Mouse (Mus musculus): ENCODE measurements at regions not wholly inside any gene's neighbourhood (a gene's known extent, or its start where the extent isn't known, plus 50 kb on each side); places are given as distances from the start of the nearest gene placed in this dataset.

DNA sequence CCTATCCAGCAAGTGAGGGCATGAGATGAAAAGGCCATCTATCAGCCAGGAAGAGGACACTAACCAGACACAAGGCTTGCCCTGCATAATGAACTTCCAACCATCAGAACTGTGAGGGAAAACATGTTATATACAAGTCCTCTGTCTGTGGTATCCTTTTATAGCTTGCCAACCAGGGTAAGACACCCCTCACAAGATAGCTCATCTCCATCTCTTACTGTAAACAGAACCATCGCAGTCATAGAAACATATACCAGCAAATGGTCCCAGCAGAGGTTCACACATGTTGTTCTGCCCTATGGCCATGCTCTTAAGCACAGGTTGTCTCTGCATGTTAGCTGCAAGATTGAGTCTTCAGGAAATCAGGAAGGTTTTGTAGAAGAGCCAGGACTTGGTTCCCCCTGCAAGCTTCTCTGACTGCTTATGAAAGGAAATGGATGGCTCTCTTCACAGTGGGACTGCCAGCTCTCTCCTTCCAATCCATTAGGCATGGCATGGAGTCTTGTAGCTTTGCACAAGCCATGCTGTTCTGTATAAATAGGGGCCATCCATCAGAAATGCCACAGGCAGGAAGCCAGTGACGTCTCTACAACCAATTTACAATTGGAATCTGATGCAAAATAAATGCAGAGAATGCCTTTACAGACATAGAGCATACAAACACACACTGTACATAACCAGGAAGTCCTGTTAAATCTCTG lies 1514.0 kb upstream of the Lrrc6 start:
- no peak for DNase-seq (ENCODE audit: low spot score)
- H3K4me3 ChIP-seq (ENCODE audit: low read depth, low read length), result no peak overlapping the region
- H3K9ac ChIP-seq (replicated peaks; ENCODE audit: low read length), result no peak overlapping the region
- no peak overlapping the region for H3K4me2 ChIP-seq (ENCODE audit: low read depth, low read length)
- no peak overlapping the region for H3K27ac ChIP-seq (replicated peaks; ENCODE audit: low read depth, low read length)
- no peak for ATAC-seq (replicated peaks; ENCODE audit: insufficient number of reproducible peaks, low FRiP score, low TSS enrichment, low read depth)
- H3K4me1 ChIP-seq (ENCODE audit: control insufficient read depth, insufficient read depth, low read length), result no peaks in the 10 kb centered on the region
- no peaks in the 10 kb centered on the region for H3K36me3 ChIP-seq (replicated peaks; ENCODE audit: control insufficient read depth, insufficient read depth, low read depth, low read length)
- no peaks in the 10 kb centered on the region for H3K9me3 ChIP-seq (replicated peaks; ENCODE audit: control insufficient read depth, low read length)
- 68% methylated on average over 2 of the region's 2 CpGs for WGBS
- no peaks in the 10 kb centered on the region for H3K27me3 ChIP-seq (ENCODE audit: control insufficient read depth, insufficient read depth, low read length)

DNA sequence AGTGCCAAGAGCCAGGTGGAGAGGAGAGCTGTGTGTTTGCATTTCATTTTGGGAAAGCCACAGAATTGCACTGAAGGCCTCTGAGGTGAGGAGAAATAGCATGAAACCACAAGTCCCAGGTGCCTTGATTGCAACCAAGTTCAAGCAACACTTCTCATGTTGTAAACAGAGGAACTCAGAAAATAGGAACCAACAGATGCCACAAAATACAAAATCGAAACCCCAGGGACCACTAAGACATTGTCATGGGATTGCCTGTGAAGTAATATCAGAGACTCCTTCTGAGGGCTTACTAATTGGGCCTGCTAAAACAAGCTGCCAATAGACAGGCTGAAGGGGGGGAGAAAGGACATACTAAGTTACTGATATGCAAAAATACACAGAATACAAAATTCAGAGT lies 1510.5 kb upstream of the Lrrc6 start:
- H3K36me3 ChIP-seq (replicated peaks; ENCODE audit: control insufficient read depth, insufficient read depth, low read depth, low read length), result no peaks in the 10 kb centered on the region
- H3K4me1 ChIP-seq (ENCODE audit: control insufficient read depth, insufficient read depth, low read length), result no peaks in the 10 kb centered on the region
- H3K27ac ChIP-seq (replicated peaks; ENCODE audit: low read depth, low read length), result no peak overlapping the region
- no peak overlapping the region for H3K4me3 ChIP-seq (ENCODE audit: low read depth, low read length)
- no peak overlapping the region for H3K4me2 ChIP-seq (ENCODE audit: low read depth, low read length)
- no peaks in the 10 kb centered on the region for H3K27me3 ChIP-seq (ENCODE audit: control insufficient read depth, insufficient read depth, low read length)
- 86% methylated on average over 1 of the region's 1 CpGs for WGBS
- no peak overlapping the region for H3K9ac ChIP-seq (replicated peaks; ENCODE audit: low read length)
- DNase-seq (ENCODE audit: low spot score) (no peak), ATAC-seq (replicated peaks; ENCODE audit: insufficient number of reproducible peaks, low FRiP score, low TSS enrichment, low read depth) (no peak)
- H3K9me3 ChIP-seq (replicated peaks; ENCODE audit: control insufficient read depth, low read length), result no peaks in the 10 kb centered on the region

DNA sequence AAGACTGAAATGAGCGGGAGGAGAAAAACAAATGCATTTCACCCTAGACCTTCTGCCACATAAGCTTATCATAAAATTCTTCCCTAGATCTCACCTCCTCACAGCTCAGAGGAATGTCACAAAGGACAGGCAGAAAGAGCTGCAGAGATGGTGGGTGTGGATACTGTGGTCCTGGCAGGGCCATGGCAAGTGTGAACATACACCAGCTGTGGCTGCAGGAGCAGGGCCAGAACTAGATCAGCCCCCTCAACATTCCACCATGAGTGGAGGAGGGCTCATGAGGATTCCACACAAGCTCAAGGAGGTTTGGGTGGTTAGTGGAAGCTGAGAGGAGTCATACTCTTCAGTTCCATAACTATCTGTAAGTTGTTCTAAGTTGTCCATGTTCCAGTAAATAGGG lies 1509.5 kb upstream of the Lrrc6 start:
- 92% methylated on average over 1 of the region's 1 CpGs for WGBS
- H3K4me2 ChIP-seq (ENCODE audit: low read depth, low read length), result no peak overlapping the region
- H3K9me3 ChIP-seq (replicated peaks; ENCODE audit: control insufficient read depth, low read length), result no peaks in the 10 kb centered on the region
- H3K4me3 ChIP-seq (ENCODE audit: low read depth, low read length), result no peak overlapping the region
- DNase-seq (ENCODE audit: low spot score) (no peak), ATAC-seq (replicated peaks; ENCODE audit: insufficient number of reproducible peaks, low FRiP score, low TSS enrichment, low read depth) (no peak)
- no peak overlapping the region for H3K27ac ChIP-seq (replicated peaks; ENCODE audit: low read depth, low read length)
- no peaks in the 10 kb centered on the region for H3K36me3 ChIP-seq (replicated peaks; ENCODE audit: control insufficient read depth, insufficient read depth, low read depth, low read length)
- no peak overlapping the region for H3K9ac ChIP-seq (replicated peaks; ENCODE audit: low read length)
- no peaks in the 10 kb centered on the region for H3K4me1 ChIP-seq (ENCODE audit: control insufficient read depth, insufficient read depth, low read length)
- H3K27me3 ChIP-seq (ENCODE audit: control insufficient read depth, insufficient read depth, low read length), result no peaks in the 10 kb centered on the region

DNA sequence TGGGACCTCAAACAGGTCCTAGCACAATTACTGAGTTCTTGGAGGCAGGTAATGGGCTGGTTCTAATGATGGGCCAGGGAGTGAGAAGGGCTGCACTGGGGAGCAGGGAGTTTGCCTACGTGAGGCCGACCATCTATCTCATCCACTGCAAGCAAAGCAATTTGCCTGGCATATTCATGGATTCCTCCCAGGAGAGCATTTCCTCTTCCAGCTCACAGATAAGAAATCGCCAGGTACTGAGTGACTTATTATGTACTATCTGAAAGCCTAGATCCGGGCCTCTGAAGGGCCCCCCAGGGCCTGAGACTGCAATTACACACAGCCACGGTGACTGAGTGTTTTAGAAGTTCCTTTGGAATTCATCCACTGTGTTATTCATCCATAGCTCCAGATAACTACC lies 1504.1 kb upstream of the Lrrc6 start:
- 68% methylated on average over 5 of the region's 5 CpGs for WGBS
- Histone ChIP-seq H3K9me3 (replicated peaks; ENCODE audit: control insufficient read depth, low read length) (no peaks in the 10 kb centered on the region), H3K9ac (replicated peaks; ENCODE audit: low read length) (no peak overlapping the region), H3K4me1 (ENCODE audit: control insufficient read depth, insufficient read depth, low read length) (no peaks in the 10 kb centered on the region), H3K4me3 (ENCODE audit: low read depth, low read length) (no peak overlapping the region), H3K4me2 (ENCODE audit: low read depth, low read length) (no peak overlapping the region), H3K36me3 (replicated peaks; ENCODE audit: control insufficient read depth, insufficient read depth, low read depth, low read length) (no peaks in the 10 kb centered on the region), H3K27ac (replicated peaks; ENCODE audit: low read depth, low read length) (no peak overlapping the region), H3K27me3 (ENCODE audit: control insufficient read depth, insufficient read depth, low read length) (no peaks in the 10 kb centered on the region)
- DNase-seq (ENCODE audit: low spot score) (no peak), ATAC-seq (replicated peaks; ENCODE audit: insufficient number of reproducible peaks, low FRiP score, low TSS enrichment, low read depth) (no peak)

DNA sequence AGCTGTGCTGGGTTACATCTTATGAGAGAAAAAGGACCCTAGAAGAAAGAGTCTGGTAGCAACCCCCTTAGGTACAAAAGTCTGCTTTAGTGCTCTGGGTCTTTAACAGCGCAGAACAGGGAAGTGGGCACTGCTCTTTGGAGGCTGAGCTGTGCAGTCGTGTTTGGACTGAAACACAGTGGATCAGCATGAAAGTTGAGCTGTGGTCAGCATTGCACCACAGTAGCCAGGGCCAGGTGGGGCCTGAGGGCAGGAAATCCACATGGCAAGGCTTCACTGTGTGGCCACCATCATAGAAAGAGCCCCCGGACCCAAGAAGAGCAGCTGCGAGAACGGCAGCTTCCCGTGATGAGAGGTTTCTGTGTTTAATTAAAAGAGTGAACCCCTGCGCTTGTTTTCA lies 1495.8 kb upstream of the Lrrc6 start:
- H3K27me3 ChIP-seq (ENCODE audit: control insufficient read depth, insufficient read depth, low read length), result no peaks in the 10 kb centered on the region
- H3K9ac ChIP-seq (replicated peaks; ENCODE audit: low read length), result no peak overlapping the region
- ATAC-seq (replicated peaks; ENCODE audit: insufficient number of reproducible peaks, low FRiP score, low TSS enrichment, low read depth) (no peak), DNase-seq (ENCODE audit: low spot score) (peak; percentile 2)
- 50% methylated on average over 7 of the region's 7 CpGs for WGBS
- no peaks in the 10 kb centered on the region for H3K36me3 ChIP-seq (replicated peaks; ENCODE audit: control insufficient read depth, insufficient read depth, low read depth, low read length)
- no peaks in the 10 kb centered on the region for H3K9me3 ChIP-seq (replicated peaks; ENCODE audit: control insufficient read depth, low read length)
- H3K4me2 ChIP-seq (ENCODE audit: low read depth, low read length), result no peak overlapping the region
- no peaks in the 10 kb centered on the region; the same call in 1 of the 2 replicates for H3K4me1 ChIP-seq (ENCODE audit: control insufficient read depth, insufficient read depth, low read length)
- no peak overlapping the region for H3K4me3 ChIP-seq (ENCODE audit: low read depth, low read length)
- H3K27ac ChIP-seq (replicated peaks; ENCODE audit: low read depth, low read length), result no peak overlapping the region

DNA sequence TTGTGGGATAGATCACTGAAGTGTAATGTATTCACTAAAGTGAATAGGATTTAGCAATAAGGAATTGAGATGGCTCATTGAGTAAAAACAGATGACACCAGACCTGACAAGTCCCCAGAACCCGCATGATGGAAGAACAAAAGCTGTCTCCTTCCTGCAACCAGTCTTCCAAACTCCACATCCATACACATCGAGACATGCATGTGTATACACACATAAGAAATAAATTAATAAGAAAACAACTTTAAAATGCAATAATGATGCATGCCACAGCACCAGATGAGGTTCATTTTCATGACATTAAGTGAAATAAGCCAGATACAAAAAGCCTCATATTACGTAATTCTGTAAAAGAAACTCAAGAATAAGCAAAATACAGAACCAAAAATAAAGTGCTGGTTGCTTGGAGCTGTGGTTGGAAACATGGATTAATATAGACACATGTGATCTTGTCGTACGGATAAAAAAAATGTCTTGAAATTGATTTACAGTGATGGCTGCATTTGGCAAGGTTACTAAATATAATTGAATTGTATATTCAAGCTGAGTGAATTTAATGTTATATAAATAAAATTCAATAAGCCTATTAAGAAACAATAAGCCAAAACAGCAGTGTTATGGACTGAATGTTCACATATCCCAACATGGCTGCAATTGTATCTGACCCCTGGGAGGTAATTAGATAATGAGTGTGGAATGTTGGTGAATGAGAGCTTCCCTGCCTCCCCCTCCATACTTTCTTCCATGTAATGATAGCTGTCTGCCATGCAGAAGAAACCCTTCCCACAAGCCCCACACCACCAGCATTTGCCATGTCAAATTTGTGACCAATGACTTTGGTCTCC lies 1488.9 kb upstream of the Lrrc6 start:
- ATAC-seq (replicated peaks; ENCODE audit: insufficient number of reproducible peaks, low FRiP score, low TSS enrichment, low read depth), result no peak
- no peak overlapping the region for H3K9ac ChIP-seq (replicated peaks; ENCODE audit: low read length)
- no peak overlapping the region for H3K27ac ChIP-seq (replicated peaks; ENCODE audit: low read depth, low read length)
- H3K9me3 ChIP-seq (replicated peaks; ENCODE audit: control insufficient read depth, low read length), result no peaks in the 10 kb centered on the region
- no peak overlapping the region for H3K4me3 ChIP-seq (ENCODE audit: low read depth, low read length)
- no peaks in the 10 kb centered on the region for H3K4me1 ChIP-seq (ENCODE audit: control insufficient read depth, insufficient read depth, low read length)
- no peaks in the 10 kb centered on the region for H3K36me3 ChIP-seq (replicated peaks; ENCODE audit: control insufficient read depth, insufficient read depth, low read depth, low read length)
- no peaks in the 10 kb centered on the region for H3K27me3 ChIP-seq (ENCODE audit: control insufficient read depth, insufficient read depth, low read length)
- H3K4me2 ChIP-seq (ENCODE audit: low read depth, low read length), result no peak overlapping the region
- WGBS, result 68% methylated on average over 5 of the region's 5 CpGs
- DNase-seq (ENCODE audit: low spot score), result peak; percentile 17

DNA sequence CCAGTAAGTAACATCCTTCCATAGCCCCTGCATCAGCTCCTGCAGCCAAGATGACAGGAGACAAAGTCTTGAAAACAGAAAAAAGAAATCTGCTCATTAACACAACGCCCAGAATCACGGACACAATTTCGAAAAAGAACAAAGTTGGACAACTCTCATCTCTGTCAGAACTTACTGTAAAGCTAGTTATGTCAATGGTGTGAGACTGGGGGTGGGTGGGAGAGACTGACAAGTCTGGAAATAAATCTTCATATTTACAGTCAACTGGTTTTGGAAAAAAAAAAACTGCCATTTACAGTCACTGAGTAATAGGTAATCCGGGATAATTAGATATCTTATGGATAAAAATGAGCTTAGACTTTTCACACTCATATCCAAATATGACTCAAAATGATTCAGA lies 1487.2 kb upstream of the Lrrc6 start:
- DNase-seq (ENCODE audit: low spot score), result no peak
- H3K4me3 ChIP-seq (ENCODE audit: low read depth, low read length), result no peak overlapping the region
- H3K9me3 ChIP-seq (replicated peaks; ENCODE audit: control insufficient read depth, low read length), result no peaks in the 10 kb centered on the region
- no peaks in the 10 kb centered on the region for H3K36me3 ChIP-seq (replicated peaks; ENCODE audit: control insufficient read depth, insufficient read depth, low read depth, low read length)
- no peak for ATAC-seq (replicated peaks; ENCODE audit: insufficient number of reproducible peaks, low FRiP score, low TSS enrichment, low read depth)
- WGBS, result 93% methylated on average over 4 of the region's 4 CpGs
- H3K9ac ChIP-seq (replicated peaks; ENCODE audit: low read length), result no peak overlapping the region
- H3K27ac ChIP-seq (replicated peaks; ENCODE audit: low read depth, low read length), result no peak overlapping the region
- no peaks in the 10 kb centered on the region for H3K27me3 ChIP-seq (ENCODE audit: control insufficient read depth, insufficient read depth, low read length)
- H3K4me2 ChIP-seq (ENCODE audit: low read depth, low read length), result no peak overlapping the region
- H3K4me1 ChIP-seq (ENCODE audit: control insufficient read depth, insufficient read depth, low read length), result no peaks in the 10 kb centered on the region

DNA sequence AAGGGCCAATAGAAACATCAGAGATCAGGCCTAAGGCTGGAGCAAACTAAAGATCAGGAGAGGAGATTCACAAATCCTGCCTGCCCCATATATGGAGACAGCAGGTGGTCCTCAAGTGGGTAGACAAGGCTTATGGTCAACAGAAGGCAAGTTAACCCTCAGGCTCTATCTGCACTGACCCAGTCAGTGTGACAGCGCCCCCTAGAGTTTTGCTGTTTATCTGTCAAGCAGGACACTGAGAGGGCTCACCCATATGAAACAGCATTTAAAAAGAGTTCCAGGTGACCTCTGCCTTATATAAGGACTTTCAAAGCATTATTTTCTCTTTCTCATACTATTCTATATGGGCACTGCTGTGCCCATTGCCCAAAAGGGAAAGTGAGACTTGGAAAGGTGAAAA lies 1482.5 kb upstream of the Lrrc6 start:
- Histone ChIP-seq H3K4me3 (ENCODE audit: low read depth, low read length) (no peak overlapping the region), H3K27me3 (ENCODE audit: control insufficient read depth, insufficient read depth, low read length) (no peaks in the 10 kb centered on the region), H3K9me3 (replicated peaks; ENCODE audit: control insufficient read depth, low read length) (no peaks in the 10 kb centered on the region), H3K36me3 (replicated peaks; ENCODE audit: control insufficient read depth, insufficient read depth, low read depth, low read length) (no peaks in the 10 kb centered on the region), H3K4me1 (ENCODE audit: control insufficient read depth, insufficient read depth, low read length) (no peaks in the 10 kb centered on the region), H3K4me2 (ENCODE audit: low read depth, low read length) (no peak overlapping the region), H3K9ac (replicated peaks; ENCODE audit: low read length) (no peak overlapping the region), H3K27ac (replicated peaks; ENCODE audit: low read depth, low read length) (no peak overlapping the region)
- DNase-seq (ENCODE audit: low spot score), result no peak
- ATAC-seq (replicated peaks; ENCODE audit: insufficient number of reproducible peaks, low FRiP score, low TSS enrichment, low read depth), result no peak
- 18% methylated on average over 1 of the region's 1 CpGs for WGBS
